Mouse (Mus musculus) intestine, postnatal 0 days (tissue): ENCODE measurements at regions not wholly inside any gene's neighbourhood (a gene's known extent, or its start where the extent isn't known, plus 50 kb on each side); places are given as distances from the start of the nearest gene placed in this dataset.

Experiments
- ATAC-seq: fragments of 200-750 bp; cut with Nextera tagmentation; 2 replicates; pipeline ENCODE4 v1.8.0; 2017; ENCODE audit warnings: mild to moderate bottlenecking, moderate TSS enrichment, moderate library complexity
- H3K27ac ChIP-seq: fragments of 300-500 bp; sonication (generic); 2 replicates; pipeline ENCODE4 v1.5.1; 2014; ENCODE audit warnings: mild to moderate bottlenecking, low read depth, low read length, moderate library complexity
- H3K27me3 ChIP-seq: fragments of 300-500 bp; sonication (generic); replicated peaks from 2 replicates; pipeline ENCODE4 v1.6.1; 2014; ENCODE audit warnings: low read length, mixed read lengths; ENCODE audit not compliant: control insufficient read depth, insufficient read depth
- H3K36me3 ChIP-seq: fragments of 300-500 bp; sonication (generic); 2 replicates; pipeline ENCODE4 v1.6.1; 2014; ENCODE audit warnings: mild to moderate bottlenecking, moderate library complexity; ENCODE audit not compliant: control insufficient read depth, insufficient read depth
- H3K4me1 ChIP-seq: fragments of 300-500 bp; sonication (generic); replicated peaks from 2 replicates; pipeline ENCODE4 v1.6.1; 2014; ENCODE audit warnings: antibody characterized with exemption, low read length, mixed read lengths; ENCODE audit not compliant: control insufficient read depth, insufficient read depth
- H3K4me2 ChIP-seq: fragments of 300-500 bp; sonication (generic); replicated peaks from 2 replicates; pipeline ENCODE4 v1.6.1; 2014; ENCODE audit warnings: low read depth, mild to moderate bottlenecking, moderate library complexity
- H3K4me3 ChIP-seq: fragments of 300-500 bp; sonication (generic); 2 replicates; pipeline ENCODE4 v1.5.1; 2014; ENCODE audit warnings: low read depth, low read length
- H3K9ac ChIP-seq: fragments of 300-500 bp; sonication (generic); 2 replicates; pipeline ENCODE4 v1.6.1; 2014; ENCODE audit warnings: mild to moderate bottlenecking, low read depth, low read length
- H3K9me3 ChIP-seq: fragments of 300-500 bp; sonication (generic); 2 replicates; pipeline ENCODE4 v1.6.1; 2016; ENCODE audit warnings: mixed run types; ENCODE audit not compliant: control insufficient read depth
- CTCF ChIP-seq: sonication (generic); IDR thresholded peaks from 2 replicates; pipeline ENCODE4 v1.5.1; 2016; ENCODE audit warnings: low read depth, mild to moderate bottlenecking, control low read depth, antibody characterized with exemption, moderate library complexity
- WGBS: fragments of 180-500 bp; shearing (Covaris S2); extraction: QIAGEN DNeasy Blood & Tissue Kit; methylation state at CpG from one replicate; pipeline ENCODE4 v1.1.7; 2014; 5-methylcytosine and 5-hydroxymethylcytosine counted together

GRCm38 (mm10) chr3:70557821-70558220, 550.4 kb downstream of the Otol1 start:
- no peak overlapping the region for H3K27ac ChIP-seq
- no peak overlapping the region for H3K9ac ChIP-seq
- no peak for TF ChIP-seq CTCF
- H3K4me1 ChIP-seq: no peaks in the 10 kb centered on the region
- 69% methylated on average over 4 of the region's 4 CpGs for WGBS
- H3K27me3 ChIP-seq: no peaks in the 10 kb centered on the region
- H3K9me3 ChIP-seq: no peaks in the 10 kb centered on the region
- no peak overlapping the region for H3K4me2 ChIP-seq
- H3K36me3 ChIP-seq: no peaks in the 10 kb centered on the region
- H3K4me3 ChIP-seq: no peak overlapping the region
- no peak for ATAC-seq

- H3K27me3 ChIP-seq: no peaks in the 10 kb centered on the region
- no peak overlapping the region for H3K27ac ChIP-seq
- H3K36me3 ChIP-seq: no peaks in the 10 kb centered on the region
- H3K4me2 ChIP-seq: no peak overlapping the region
- no peaks in the 10 kb centered on the region for H3K9me3 ChIP-seq
- no peak for ATAC-seq
- no peak overlapping the region for H3K4me3 ChIP-seq
- TF ChIP-seq CTCF: no peak
- 79% methylated on average over 3 of the region's 3 CpGs for WGBS
- H3K4me1 ChIP-seq: no peaks in the 10 kb centered on the region
- H3K9ac ChIP-seq: no peak overlapping the region
Observed at GRCm38 (mm10) chr3:70566140-70566857, 558.9 kb downstream of the Otol1 start.

- Histone ChIP-seq H3K9me3 (no peaks in the 10 kb centered on the region), H3K36me3 (no peaks in the 10 kb centered on the region), H3K27ac (no peak overlapping the region), H3K9ac (no peak overlapping the region), H3K4me3 (no peak overlapping the region), H3K4me2 (no peak overlapping the region), H3K4me1 (no peaks in the 10 kb centered on the region), H3K27me3 (no peaks in the 10 kb centered on the region)
- no peak for TF ChIP-seq CTCF
- ATAC-seq: no peak
- 42% methylated on average over 4 of the region's 4 CpGs for WGBS
Observed at GRCm38 (mm10) chr3:70594785-70595184, 587.4 kb downstream of the Otol1 start.
